Mouse (Mus musculus) hindbrain, embryonic 16.5 days (tissue): ENCODE measurements around the gene Ell. TPM values are rescaled to one million over a fixed set of nuclear protein-coding genes. Genes with fewer than 3 reads are reported as not detected.
A peak's percentile ranks its signal among the peaks of the same experiment; 100 is the strongest.

Experiments
- ATAC-seq: fragments of 200-750 bp; cut with Nextera tagmentation; 2 replicates; pipeline ENCODE4 v1.8.0; 2017; ENCODE audit warnings: moderate TSS enrichment, moderate library complexity
- H3K27ac ChIP-seq: fragments of 300-500 bp; sonication (generic); 2 replicates; pipeline ENCODE4 v1.5.1; 2014; ENCODE audit warnings: low read depth, mild to moderate bottlenecking, control low read depth, low read length, moderate library complexity
- H3K27me3 ChIP-seq: fragments of 300-500 bp; sonication (generic); replicated peaks from 2 replicates; pipeline ENCODE4 v1.6.1; 2014; ENCODE audit warnings: low read length; ENCODE audit not compliant: control insufficient read depth, insufficient read depth
- H3K36me3 ChIP-seq: fragments of 300-500 bp; sonication (generic); 2 replicates; pipeline ENCODE4 v1.6.1; 2014; ENCODE audit warnings: mild to moderate bottlenecking, low read length, moderate library complexity, mixed read lengths; ENCODE audit not compliant: control insufficient read depth, insufficient read depth
- H3K4me1 ChIP-seq: fragments of 300-500 bp; sonication (generic); 2 replicates; pipeline ENCODE4 v1.6.1; 2014; ENCODE audit warnings: low read depth, low read length; ENCODE audit not compliant: control insufficient read depth, insufficient read depth
- H3K4me2 ChIP-seq: fragments of 300-500 bp; sonication (generic); 2 replicates; pipeline ENCODE4 v1.6.1; 2014; ENCODE audit warnings: mild to moderate bottlenecking, low read length, control low read depth, moderate library complexity
- H3K4me3 ChIP-seq: fragments of 300-500 bp; sonication (generic); 2 replicates; pipeline ENCODE4 v1.5.1; 2014; ENCODE audit warnings: mild to moderate bottlenecking, low read length, control low read depth, moderate library complexity
- H3K9ac ChIP-seq: fragments of 300-500 bp; sonication (generic); 2 replicates; pipeline ENCODE4 v1.6.1; 2014; ENCODE audit warnings: low read depth, mild to moderate bottlenecking, control low read depth, low read length, moderate library complexity
- H3K9me3 ChIP-seq: fragments of 300-500 bp; sonication (generic); 2 replicates; pipeline ENCODE4 v1.6.1; 2014; ENCODE audit warnings: mild to moderate bottlenecking, low read length, moderate library complexity; ENCODE audit not compliant: control insufficient read depth
- WGBS: fragments of 180-500 bp; shearing (Covaris S2); extraction: QIAGEN DNeasy Blood & Tissue Kit; methylation state at CpG from one replicate; pipeline ENCODE4 v1.1.7; 2014; 5-methylcytosine and 5-hydroxymethylcytosine counted together
- polyA plus RNA-seq: library from polyadenylated mRNA; unstranded; fragments of >200 nt; fragmentation: Nextera tagmentation; extraction: Ambion mirVana; gene quantifications from 2 replicates; pipeline ENCODE4 v1.2.1, GENCODE M21; 2015

Ell gene
- polyA plus RNA-seq, 1 experiment from 2014 or later = 14.9 TPM

GRCm38 (mm10) chr8:70529299-70529698, 10.0 kb upstream of the Ell start:
- no peaks in the 10 kb centered on the region for H3K27me3 ChIP-seq
- no peaks in the 10 kb centered on the region for H3K9me3 ChIP-seq
- H3K4me2 ChIP-seq = no peak overlapping the region
- peaks cover 22% of the 10 kb centered on the region for H3K36me3 ChIP-seq
- no peak overlapping the region for H3K4me3 ChIP-seq
- 90% methylated on average over 5 of the region's 5 CpGs for WGBS
- 0 out of 2 replicates have a peak overlapping the region, but pooled peaks have one; percentile 2 for H3K9ac ChIP-seq
- peaks cover 17% of the 10 kb centered on the region for H3K4me1 ChIP-seq
- no peak overlapping the region for H3K27ac ChIP-seq
- ATAC-seq = no peak

- Histone ChIP-seq H3K36me3 (peaks cover 24% of the 10 kb centered on the region), H3K4me1 (peaks cover 17% of the 10 kb centered on the region), H3K4me3 (no peak overlapping the region), H3K4me2 (no peak overlapping the region), H3K9me3 (no peaks in the 10 kb centered on the region), H3K27me3 (no peaks in the 10 kb centered on the region), H3K27ac (no peak overlapping the region), H3K9ac (no peak overlapping the region)
- no peak for ATAC-seq
- 99% methylated on average over 3 of the region's 3 CpGs for WGBS
Measured at GRCm38 (mm10) chr8:70529741-70530161, 9.5 kb upstream of the Ell start.

DNA sequence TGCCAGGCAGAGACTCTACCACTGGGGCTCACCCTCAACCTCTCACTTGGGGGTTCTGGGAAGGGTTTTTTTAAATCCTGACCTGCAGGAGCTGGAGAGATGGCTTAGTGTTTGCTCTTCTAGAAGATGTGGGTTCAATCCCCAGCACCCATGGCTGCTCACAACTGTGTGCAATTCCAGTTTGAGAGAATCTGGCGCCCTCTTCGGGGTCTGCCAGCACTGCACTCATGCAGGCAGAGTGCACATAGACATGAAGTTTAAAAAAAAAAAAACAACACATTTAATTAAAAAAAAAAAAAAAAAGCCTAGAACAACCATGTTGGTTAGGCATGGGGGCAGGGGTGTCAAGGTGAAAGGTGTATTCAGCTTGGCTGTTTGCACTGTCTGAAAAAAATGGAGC, 8.9 kb upstream of the Ell start:
- Histone ChIP-seq H3K9ac (no peak overlapping the region), H3K9me3 (no peaks in the 10 kb centered on the region), H3K4me1 (peaks cover 17% of the 10 kb centered on the region), H3K4me2 (no peak overlapping the region), H3K36me3 (peaks cover 26% of the 10 kb centered on the region), H3K4me3 (no peak overlapping the region), H3K27me3 (no peaks in the 10 kb centered on the region), H3K27ac (no peak overlapping the region)
- ATAC-seq = no peak
- 92% methylated on average over 2 of the region's 2 CpGs for WGBS

- Histone ChIP-seq H3K36me3 (peaks cover 34% of the 10 kb centered on the region), H3K4me2 (no peak overlapping the region)
- ATAC-seq = no peak
Measured at GRCm38 (mm10) chr8:70534281-70534680, 5.0 kb upstream of the Ell start.

GRCm38 (mm10) chr8:70535221-70535620, 4.0 kb upstream of the Ell start:
- no peak for ATAC-seq
- Histone ChIP-seq H3K27ac (no peak overlapping the region), H3K36me3 (peaks cover 31% of the 10 kb centered on the region), H3K4me3 (no peak overlapping the region), H3K27me3 (no peaks in the 10 kb centered on the region), H3K9ac (no peak overlapping the region), H3K4me1 (peaks cover 8% of the 10 kb centered on the region), H3K4me2 (no peak overlapping the region), H3K9me3 (no peaks in the 10 kb centered on the region)
- 93% methylated on average over 3 of the region's 3 CpGs for WGBS

More at GRCm38 (mm10) chr8:70534281-70534680, 5.0 kb upstream of the Ell start:
- Histone ChIP-seq H3K9me3 (no peaks in the 10 kb centered on the region), H3K27me3 (no peaks in the 10 kb centered on the region), H3K4me1 (peaks cover 8% of the 10 kb centered on the region), H3K4me3 (no peak overlapping the region), H3K9ac (no peak overlapping the region), H3K27ac (no peak overlapping the region)
- WGBS = 94% methylated on average over 12 of the region's 12 CpGs

DNA sequence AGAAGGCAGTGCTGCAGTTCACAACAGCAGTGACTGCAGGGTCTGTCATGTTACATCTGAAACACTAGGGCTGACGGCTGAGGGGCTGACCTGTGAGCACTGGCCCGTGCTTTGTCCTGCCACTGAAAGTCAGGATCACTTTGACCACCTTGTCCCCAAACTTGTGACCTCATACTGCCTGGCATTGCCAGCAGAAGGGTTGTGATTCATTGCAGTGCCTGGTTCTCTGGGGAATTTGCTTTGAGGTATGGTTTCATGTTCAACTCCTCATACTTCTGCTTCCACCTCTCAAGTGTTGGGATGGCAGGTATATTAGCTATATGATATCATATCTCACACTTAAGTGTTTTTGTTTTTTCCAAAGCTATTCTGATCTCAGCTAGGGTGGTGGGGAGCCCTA, 3.6 kb upstream of the Ell start:
- peaks cover 13% of the 10 kb centered on the region for H3K4me1 ChIP-seq
- ATAC-seq = no peak
- H3K9ac ChIP-seq = no peak overlapping the region
- no peak overlapping the region for H3K4me3 ChIP-seq
- WGBS = 85% methylated on average over 2 of the region's 2 CpGs
- H3K9me3 ChIP-seq = no peaks in the 10 kb centered on the region
- H3K27ac ChIP-seq = no peak overlapping the region
- no peak overlapping the region for H3K4me2 ChIP-seq
- no peaks in the 10 kb centered on the region for H3K27me3 ChIP-seq
- H3K36me3 ChIP-seq = peaks cover 29% of the 10 kb centered on the region

DNA sequence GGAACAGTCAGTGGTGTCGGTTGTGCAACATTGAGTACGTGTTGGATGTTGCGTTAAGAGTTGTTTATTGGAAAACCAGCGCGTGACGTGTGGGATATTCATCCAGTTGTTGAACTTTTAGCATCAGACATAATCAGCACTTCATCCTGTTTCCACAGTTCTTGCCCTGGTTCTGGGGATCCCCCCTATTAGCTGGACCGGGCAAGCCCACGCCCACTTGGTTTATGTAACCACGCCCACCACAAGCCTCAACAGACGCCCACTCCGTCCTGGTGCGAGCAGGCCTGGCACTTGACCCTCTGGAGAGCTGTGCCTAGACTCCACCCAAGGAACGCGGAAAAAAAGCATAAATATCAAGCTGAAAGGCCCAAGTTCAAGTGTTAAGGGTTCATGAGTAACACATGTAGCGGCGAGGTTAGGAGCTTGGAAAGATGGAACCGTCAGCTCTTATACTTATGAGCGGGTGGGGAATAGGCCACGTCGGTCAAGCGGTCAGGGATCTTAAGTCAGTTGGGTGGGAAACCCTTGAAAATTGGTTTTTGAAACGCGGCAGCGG, 1.2 kb upstream of the Ell start:
- H3K36me3 ChIP-seq = peaks cover 17% of the 10 kb centered on the region
- 15% methylated on average over 24 of the region's 24 CpGs for WGBS
- peak overlapping the region; percentile 83 for H3K4me2 ChIP-seq
- peak overlapping the region; percentile 86 for H3K4me3 ChIP-seq
- H3K9ac ChIP-seq = peak overlapping the region; percentile 62
- peak; percentile 9 for ATAC-seq
- H3K27me3 ChIP-seq = no peaks in the 10 kb centered on the region
- peak overlapping the region; percentile 93 for H3K27ac ChIP-seq
- peaks cover 25% of the 10 kb centered on the region for H3K4me1 ChIP-seq
- no peaks in the 10 kb centered on the region for H3K9me3 ChIP-seq

GRCm38 (mm10) chr8:70538633-70539076, 602 bp upstream of the Ell start:
- peak overlapping the region; percentile 63 for H3K9ac ChIP-seq
- no peaks in the 10 kb centered on the region for H3K9me3 ChIP-seq
- peaks cover 17% of the 10 kb centered on the region for H3K36me3 ChIP-seq
- WGBS = under 1% methylated on average over 32 of the region's 32 CpGs
- no peaks in the 10 kb centered on the region for H3K27me3 ChIP-seq
- peaks cover 25% of the 10 kb centered on the region for H3K4me1 ChIP-seq
- H3K27ac ChIP-seq = peak overlapping the region; percentile 93
- ATAC-seq = peak; percentile 72
- peak overlapping the region; percentile 86 for H3K4me3 ChIP-seq
- peak overlapping the region; percentile 83 for H3K4me2 ChIP-seq

DNA sequence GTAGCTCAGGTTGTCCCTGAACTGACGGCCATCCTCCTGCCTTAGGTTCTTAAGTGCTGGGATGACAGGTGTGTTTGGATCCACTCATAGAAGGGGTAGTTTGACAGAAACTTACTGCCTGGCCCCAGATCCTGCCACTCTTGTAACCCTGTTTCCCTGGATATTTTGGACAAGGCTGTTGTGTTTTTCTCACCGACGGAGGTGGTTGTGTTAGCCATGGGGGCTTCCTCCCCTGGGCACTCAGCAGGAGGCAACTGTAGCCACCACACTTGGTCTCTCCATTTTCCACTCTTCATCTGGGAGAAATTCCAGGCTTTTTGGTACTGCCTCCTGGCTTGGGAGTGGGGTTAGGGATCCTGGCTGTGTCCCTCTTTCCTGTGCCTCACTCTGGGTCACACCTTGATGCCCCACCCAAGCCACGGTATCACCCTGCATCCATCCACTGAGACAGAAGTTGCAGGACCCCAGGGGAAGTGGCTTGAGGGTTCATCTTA, 803 bp downstream of the Ell start:
- peak overlapping the region; percentile 93 for H3K27ac ChIP-seq
- H3K9ac ChIP-seq = peak overlapping the region; percentile 93
- peak overlapping the region; percentile 83 for H3K4me2 ChIP-seq
- H3K9me3 ChIP-seq = no peaks in the 10 kb centered on the region
- H3K36me3 ChIP-seq = peaks cover 8% of the 10 kb centered on the region; the same call in 1 of the 2 replicates
- 14% methylated on average over 4 of the region's 4 CpGs for WGBS
- ATAC-seq = no peak
- peaks cover 25% of the 10 kb centered on the region for H3K4me1 ChIP-seq
- H3K27me3 ChIP-seq = no peaks in the 10 kb centered on the region
- peak overlapping the region; percentile 86 for H3K4me3 ChIP-seq
